Mouse (Mus musculus) lung, postnatal 10 days (tissue): ENCODE measurements around the gene Raph1.
A peak's percentile ranks its signal among the peaks of the same experiment; 100 is the strongest.
"Not testable (repeated sequence)": the region's sequence is repeated elsewhere in the genome, so short reads cannot be mapped to it uniquely, and the experiment has no call there.

Source experiments
- DNase-seq: peaks from one replicate; pipeline ENCODE4 v3.0.0; 2021

Gene Raph1

DNA sequence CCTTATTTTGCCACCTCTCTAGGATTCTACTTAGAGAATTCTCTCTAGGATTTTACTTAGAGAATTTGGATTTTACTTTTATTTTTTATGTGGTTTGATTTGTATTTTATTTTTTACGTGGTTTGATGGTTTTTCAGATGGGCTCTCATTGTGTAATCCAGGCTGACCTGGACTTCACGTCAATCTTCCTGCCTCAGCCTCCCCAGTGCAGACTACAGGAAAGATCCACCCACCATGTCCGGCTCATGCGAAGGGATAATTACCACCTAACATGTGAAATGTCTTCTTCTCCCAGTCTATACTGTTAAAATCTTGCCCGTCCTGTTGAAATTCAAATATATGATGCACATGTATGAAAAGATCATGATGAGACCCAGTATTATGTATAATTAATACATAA, 2.2 kb downstream of the Raph1 start:
- DNase-seq = no peak

DNA sequence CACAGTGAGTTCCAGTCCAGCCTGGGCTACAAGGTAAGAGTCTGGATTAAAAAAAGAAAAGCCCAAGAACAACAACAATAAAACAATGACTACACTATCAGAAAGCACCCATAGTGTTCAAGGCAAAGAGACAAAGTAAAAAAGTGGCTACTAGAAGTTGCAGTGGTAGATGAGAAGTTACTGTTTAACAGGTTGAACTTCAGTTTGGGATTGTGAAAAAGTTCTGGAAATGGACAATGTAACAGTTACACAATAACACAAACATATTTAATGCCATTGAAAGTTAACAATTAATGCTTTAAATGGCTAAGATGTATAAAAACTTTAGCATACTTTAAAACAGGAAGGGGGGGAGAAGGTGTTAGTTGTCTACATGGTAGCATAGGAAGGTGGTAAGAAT, 3.9 kb downstream of the Raph1 start:
- no peak for DNase-seq

DNA sequence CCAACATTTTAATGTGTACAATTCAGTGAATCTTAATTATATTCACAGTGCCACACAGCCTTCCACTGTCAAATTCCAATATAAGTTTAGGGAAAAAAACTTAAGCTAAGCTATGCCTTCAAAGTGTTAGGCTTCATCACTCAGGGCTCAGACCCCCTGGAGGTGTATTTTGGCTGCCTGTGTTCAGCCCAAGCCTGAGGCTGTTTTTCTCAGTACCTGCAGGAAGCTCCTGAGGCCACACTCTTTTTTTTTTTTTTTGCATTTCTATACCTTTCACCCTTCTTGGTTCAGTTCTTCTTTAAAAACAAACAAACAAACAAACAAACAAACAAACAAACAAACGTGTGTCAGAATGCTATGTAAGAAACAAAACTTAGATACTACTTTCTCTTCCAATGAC, 23.2 kb downstream of the Raph1 start:
- no peak for DNase-seq

DNA sequence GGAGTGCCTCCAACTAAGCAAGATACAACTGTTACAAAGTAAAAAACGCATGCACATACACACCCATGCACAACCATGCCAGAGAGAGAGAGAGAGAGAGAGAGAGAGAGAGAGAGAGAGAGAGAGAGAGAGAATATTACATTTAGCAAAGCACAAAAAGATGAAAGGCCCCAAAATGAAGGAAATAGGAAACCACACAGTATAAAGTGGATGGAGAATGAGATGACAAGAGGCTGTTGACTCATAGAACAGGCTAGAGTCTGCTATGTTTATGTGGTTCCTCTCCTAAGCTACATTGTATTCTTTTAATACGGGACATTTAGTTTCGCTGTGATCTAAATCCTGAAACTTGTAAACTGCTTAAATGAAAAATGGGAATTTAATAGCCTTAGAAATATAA, 27.6 kb downstream of the Raph1 start:
- DNase-seq = no peak

DNA sequence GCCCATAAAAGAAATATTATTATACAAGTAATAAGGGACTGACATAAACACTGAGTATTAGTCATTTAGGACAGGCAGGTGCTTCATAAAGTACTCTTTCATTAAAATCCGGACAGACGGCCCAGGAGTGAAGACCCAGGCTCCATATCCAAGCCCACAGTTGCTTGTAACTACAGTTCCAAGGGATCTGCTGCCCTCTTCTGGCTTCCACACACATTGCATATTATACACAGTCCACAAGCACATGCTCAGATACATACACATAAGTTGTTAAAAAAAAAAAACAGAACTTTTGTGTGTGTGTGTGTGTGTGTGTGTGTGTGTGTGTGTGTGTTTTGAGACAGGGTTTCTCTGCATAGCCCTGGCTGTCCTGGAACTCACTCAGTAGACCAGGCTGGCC, 32.0 kb downstream of the Raph1 start:
- DNase-seq = peak; percentile 34

DNA sequence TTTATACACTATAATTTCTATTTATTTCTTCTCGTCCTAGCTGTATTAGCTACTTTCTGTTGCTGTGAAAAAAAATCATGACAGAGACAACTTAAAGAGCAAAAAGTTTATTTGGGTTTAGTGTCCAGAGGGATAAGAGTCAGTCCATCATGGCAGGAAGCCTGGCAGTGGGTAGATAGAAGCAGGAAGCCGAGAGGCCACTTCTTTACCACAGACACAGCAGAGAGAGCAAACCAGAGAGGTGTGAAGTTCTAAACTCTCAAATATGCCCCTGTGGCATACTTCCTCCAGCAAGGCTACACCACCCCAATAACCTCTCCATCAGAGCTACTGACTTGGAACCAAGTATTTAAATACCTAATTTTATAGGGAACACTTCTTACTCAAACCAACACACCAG, 36.3 kb downstream of the Raph1 start:
- no peak for DNase-seq

DNA sequence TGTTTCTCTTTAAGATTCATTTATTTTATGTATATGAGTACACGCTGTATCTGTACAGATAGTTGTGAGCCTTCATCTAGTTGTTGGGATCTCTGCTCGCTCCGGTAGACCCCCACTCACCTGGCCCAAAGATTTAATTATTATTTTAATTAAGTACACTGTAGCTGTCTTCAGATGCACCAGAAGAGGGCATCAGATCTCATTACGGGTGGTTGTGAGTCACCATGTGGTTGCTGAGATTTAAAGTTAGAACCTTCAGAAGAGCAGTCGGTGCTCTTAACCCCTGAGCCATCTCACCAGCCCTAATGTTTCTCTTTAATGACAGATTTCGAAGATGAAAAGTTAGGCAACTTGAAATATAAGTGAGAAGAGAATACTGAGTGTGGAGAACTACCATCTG, 36.8 kb downstream of the Raph1 start:
- no peak for DNase-seq

DNA sequence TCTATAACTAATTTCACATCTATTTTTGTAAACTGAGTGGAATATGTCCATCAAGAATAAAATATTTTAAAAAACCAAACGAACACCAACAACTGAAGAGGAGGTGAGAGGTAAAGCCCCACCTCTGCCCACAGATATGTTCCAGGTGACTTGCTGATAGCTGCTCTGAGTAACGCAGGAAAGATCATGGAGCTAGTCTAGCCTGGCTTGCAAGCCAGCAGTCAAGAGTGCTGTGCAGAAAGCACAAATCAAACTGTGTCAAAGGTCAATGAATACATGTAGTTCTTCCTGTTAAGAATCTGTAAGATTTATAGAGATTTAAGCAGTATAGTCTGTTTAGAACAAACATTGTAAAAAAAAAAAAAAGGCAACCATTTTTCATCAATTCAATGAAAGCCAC, 56.3 kb downstream of the Raph1 start:
- DNase-seq = no peak

DNA sequence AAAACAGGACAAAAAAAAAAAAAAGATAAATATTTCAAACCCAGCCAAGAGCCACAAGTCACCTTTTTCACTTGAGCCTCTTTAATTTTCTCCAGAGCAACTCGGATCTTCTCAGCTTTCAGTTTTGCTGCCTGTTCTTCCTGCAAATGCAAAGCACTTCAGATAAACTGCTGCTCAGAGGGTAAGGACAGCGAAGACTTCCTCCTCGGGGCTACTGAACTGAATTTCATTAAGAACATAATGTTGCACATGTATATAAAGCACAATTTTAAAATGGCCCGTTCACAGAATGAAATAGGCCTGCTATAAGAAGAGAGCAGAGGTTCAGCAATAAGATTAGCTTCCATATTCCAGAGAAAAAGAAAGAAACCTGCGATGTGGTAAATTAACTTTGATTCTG, 63.4 kb downstream of the Raph1 start:
- DNase-seq = no peak

DNA sequence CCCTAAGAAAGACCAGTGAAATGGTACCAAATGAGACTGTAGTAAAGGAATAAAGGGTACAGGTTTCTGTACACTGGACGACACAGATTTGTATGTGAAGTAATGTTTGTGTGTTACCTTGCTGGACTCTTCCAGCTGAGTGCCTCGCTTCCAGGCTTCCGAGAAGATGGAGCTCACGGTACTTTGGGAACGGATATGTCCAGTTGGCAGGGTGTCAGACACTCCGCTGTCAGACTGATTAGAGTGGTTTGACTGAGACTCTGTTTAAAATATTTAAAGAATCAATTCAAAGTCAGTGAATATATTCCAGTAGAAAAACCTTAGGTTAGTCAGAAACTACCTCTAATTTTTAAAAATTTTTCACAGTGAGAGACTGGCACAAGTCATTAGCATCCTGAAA, 73.5 kb downstream of the Raph1 start:
- DNase-seq = no peak

DNA sequence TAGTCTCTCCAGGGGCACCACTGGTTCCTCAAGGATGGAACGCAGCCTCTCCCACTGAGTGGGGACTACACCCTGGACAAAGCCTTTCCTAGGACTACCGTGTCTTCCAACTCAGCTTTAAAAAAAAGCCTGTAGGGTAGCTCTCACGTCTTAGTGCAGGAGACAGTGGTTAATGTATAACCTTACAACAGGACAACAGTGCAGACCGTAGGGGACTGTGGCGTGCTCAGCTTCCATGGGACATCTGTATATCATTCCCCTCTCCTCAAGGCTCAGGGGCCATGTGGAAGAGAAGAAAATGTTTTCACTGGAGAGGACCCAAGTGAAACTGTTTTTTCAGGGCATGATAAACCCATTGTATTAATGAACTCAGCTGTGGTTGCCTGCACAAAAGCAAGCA, 74.5 kb downstream of the Raph1 start:
- no peak for DNase-seq

DNA sequence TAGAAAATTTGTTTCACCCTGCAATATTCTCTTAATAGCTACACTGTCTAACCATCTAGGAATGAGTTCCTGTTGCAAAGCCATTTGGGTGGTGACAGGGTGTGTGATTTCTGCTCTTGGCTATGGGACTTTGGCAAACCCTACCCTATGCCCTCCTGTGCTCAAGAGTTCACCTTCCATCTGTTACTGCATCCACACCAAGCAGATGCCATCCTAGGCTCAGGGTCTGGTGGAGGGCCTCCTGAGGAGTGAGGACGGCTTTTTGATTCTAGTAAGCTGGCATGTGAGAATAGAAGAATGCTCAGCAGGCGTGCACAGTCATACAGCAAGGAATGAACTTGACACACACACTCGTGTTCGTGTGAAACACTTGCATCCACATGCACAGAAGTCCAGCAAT, 76.4 kb downstream of the Raph1 start:
- DNase-seq = no peak

DNA sequence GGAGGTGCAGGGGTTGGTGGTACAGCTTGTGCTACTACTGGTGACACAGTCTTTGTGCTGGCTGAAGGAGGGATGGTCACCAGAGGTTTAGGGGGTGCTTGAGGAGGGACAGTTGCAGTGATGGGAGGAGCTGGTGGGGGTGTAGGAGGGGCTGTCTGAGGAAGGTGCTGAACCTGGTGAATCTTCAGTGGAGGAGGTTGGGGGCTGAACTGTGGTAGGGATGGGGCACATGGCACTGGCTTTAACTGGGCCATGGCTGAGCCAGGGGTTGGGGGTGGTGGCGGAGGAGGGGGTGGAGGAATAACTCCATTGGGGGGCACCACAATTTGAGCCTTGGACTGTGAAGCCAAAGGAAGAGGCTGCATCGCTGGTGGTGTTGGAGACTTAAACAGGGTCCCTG, 77.2 kb downstream of the Raph1 start:
- no peak for DNase-seq

DNA sequence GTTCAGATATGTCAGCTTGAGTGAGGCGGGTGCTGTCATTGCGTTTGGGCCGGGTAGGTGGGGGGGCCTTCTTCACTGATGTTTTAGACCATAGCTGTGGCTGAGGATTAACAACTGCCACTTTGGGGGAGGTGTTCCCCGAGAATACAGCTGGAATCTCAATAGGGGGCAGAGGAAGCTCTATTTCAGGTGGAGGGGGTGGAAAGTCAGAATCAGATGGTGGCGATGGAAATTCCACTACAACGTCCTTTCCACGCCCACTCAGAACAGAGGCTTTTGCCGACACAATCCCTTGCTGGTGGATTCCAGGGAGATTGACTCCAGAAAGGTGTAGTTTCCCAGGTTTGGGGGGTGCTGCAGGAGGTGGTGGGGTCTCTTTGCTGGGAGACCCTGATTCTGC, 78.3 kb downstream of the Raph1 start:
- DNase-seq = no peak

DNA sequence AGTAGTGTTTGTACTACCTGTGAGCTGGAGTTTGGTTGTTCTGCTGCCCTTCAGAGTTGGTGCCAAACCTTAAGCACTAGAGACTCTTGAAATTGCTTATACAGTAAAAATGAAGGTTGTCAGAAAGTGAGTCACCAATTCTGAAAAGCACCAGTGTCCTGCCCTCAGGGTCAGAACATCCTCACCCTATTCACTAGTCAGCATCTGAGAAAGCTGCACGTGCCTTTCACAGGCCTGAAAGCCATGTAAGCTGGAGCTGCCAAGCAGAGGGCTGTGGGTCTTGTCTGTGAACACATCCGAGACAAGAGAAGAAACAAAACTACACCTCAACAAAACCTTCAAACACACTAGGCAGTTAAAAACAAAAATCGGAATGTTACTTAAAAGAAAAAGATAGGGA, 81.3 kb downstream of the Raph1 start:
- DNase-seq = no peak

DNA sequence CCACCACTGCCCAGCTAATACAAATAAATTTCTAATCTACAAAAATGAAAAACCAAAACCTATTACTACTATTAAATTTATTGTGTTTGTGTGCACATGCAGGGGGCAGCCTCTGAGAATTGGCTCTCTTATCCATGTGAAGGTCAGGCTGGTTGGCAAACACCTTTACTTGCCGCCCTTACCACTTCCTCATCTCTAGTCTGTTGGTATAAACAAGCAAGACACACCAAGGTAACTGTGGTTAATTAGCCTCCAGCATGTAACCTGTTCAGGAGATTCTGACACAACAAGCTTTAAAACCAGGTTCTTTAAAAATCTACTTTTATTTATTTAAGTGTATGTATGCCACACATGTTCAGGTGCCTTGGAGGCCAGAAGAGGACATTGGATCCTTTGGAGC, 84.0 kb downstream of the Raph1 start:
- DNase-seq = no peak

DNA sequence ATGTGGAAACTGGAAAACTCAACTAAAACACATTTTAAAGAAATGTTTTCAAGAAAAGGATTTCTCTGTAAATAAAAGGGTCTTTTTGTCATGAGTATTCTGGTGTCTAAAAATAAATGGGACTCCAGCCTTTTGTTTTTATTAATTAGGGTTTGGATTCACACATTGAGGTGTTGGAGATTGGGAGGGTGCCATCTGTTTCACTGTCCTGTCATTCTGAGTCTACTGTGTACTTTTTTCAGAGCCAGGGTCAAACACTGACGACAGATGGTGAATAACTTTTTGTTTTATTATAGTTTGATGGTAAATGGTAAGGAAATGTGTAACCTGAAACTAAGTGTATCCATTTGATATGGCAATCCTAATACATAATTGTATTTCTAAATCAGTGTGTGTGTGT, 85.3 kb downstream of the Raph1 start:
- no peak for DNase-seq

DNA sequence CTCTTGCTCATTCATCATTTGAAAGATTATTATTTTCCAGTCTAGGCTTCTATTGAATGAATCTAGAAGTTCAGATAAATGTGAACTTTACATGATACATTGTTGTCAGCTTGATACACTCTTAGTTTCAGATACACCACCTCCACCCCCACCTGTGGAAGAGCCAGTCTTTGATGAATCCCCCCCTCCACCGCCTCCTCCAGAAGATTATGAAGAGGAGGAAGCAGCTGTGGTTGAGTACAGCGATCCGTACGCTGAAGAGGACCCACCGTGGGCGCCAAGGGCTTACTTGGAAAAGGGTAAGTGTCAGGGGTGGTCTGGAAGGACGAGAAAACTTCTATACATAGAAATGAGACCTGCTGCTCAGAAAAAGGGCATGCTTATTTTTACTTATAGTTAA, 96.4 kb downstream of the Raph1 start:
- DNase-seq = no peak

DNA sequence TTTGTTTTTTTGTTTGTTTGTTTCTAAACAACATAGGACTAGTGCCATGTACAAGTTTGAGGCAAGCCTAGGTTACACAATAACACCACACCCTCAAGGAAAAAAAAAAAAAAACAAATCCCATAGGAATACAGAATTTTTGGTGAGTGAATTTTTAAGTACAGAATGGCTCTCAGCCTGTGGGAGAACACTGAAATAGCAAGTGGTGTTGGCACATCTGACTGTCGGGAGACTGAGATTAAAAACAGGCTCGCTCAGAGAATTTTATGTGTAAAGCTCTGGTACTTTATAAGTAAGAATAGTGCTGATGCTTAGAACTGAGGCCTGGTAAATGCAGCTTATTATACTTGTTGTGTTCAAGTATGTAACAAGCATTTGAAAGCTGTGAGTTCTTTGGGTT, 97.4 kb downstream of the Raph1 start:
- DNase-seq = no peak

DNA sequence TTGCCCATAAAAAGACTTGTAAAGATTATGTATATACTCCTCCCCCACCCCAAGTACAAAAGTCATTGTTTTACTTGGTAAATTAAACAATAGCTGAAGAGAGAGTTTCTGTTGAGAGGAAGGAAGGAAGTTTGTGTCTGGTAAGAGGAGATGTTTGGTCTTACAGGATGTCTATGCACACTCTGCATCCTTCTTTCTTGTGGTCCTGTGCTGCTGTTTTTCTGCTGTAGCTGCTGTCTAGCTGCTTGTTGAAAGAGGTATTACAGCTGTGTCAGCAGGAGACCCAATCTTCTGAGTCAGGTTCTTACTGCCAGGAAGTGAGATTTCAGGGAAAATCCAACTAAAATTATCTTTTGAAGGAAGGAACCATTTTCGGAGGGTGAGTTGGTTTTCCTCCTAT, 106.3 kb downstream of the Raph1 start:
- no peak for DNase-seq

DNA sequence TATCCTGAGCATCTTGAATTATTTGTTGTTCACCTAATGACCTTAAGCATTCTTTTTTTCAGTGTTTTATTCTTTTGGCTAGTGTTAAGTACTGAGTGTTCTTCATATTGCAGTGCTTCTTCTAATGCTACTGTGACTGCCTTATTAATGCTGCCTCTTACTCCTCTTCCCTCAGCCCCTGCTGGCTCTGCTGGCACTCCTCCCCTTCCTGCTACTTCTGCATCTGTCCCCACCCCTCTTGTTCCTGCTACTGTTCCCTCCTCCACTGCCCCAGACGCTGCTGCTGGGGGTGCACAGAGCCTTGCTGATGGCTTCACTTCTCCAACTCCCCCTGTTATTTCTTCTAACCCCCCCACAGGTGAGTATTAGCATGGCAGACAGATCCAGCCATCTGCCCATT, 117.0 kb downstream of the Raph1 start:
- DNase-seq = no peak

DNA sequence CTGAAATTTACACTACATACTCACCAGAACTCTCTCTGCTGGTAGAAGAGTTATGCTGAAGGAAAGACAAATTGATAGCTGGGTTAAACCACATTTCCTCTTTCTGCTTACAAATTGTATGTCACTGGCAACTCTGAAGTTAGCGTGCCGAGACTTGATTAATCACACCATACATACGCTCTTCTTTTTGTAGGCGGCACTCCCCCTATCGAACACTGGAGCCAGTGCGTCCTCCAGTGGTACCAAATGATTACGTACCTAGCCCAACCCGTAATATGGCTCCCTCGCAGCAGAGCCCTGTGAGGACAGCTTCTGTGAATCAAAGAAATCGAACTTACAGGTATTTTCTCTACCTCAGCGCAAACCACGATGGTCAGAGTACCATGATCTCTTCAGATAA, 119.8 kb downstream of the Raph1 start:
- peak; percentile 31 for DNase-seq

DNA sequence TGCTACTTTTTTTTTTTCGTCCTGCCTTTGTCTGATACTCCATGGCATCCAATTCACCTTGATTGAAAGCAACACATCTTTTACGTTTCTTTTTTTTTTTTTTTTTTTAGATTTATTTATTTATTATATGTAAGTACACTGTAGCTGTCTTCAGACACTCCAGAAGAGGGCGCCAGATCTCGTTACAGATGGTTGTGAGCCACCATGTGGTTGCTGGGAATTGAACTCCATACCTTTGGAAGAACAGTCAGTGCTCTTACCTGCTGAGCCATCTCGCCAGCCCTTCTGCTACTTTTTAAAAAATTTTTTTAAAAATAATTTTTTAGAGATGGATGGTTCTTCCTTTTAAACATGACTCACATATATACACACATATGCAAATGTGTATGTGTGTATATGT, 125.5 kb downstream of the Raph1 start:
- DNase-seq = not testable (repeated sequence)

DNA sequence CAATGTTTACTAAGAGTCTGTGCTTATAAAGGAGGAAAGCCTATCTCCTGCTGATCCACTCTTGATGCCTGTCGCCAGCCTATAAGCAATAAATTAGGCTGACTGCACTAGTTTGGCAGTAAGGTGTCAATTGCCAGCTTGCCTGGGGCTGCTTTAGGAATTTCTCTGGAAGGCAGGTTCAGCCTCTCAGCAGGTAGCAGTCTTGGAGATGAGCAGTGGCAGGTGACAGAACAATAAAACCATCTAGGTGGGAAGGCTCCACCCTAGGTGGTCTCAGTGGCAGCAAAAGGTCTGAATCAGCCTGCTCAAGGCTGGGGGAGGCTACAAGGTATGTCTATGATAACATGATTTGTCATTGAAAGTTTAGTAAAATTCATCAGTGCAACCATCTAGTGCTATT, 134.4 kb downstream of the Raph1 start:
- DNase-seq = no peak
